Mouse (Mus musculus) spleen, adult 18-20 months (tissue): Measurements from ENCODE around the gene Gjd3.
"Not testable (repeated sequence)": the region's sequence is repeated elsewhere in the genome, so short reads cannot be mapped to it uniquely, and the experiment has no call there.

Source experiments
- DNase-seq, 2 experiments: peaks; one replicate each; pipeline ENCODE4 v3.0.0; 2022; ENCODE audit warnings: mixed read lengths in 2 of 2

The Gjd3 gene

DNA sequence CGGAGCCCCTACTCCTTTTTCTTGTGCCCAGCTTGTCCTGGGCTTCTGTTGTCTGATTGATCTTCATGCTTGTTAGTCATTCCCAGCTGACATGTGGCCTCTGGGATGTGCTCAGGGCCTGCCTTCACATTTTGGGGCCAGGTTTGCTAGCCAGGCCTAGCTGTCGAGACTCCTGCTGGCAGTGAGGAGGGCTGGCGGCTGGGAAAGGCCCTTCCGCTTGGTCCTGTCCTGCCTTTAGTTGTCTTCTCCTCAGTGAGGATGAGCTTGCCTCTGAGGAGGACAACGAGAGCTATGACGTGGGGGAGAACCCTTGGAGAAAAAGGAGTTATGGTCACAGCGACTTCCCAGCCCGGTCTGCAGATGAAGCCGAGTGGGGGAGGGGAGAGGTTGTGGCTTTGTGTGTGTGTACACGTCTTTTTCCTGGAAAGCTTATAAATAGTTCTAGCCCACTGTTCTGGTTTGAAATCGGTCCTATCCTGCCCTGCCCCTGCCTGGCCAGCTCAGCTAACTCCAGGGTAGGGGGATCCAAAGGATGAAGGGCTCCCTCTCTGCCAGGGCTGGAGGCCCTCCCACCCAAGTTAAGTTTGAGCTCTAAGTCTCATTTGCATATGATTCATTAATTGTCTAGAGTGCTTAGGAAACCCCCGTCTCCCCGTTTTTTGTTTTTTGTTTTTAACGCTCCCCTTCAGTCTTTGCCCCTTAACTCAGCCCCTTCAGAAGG lies 38.9 kb downstream of the Gjd3 start:
- peak in 1 of 2 experiments; percentile 64 for DNase-seq

DNA sequence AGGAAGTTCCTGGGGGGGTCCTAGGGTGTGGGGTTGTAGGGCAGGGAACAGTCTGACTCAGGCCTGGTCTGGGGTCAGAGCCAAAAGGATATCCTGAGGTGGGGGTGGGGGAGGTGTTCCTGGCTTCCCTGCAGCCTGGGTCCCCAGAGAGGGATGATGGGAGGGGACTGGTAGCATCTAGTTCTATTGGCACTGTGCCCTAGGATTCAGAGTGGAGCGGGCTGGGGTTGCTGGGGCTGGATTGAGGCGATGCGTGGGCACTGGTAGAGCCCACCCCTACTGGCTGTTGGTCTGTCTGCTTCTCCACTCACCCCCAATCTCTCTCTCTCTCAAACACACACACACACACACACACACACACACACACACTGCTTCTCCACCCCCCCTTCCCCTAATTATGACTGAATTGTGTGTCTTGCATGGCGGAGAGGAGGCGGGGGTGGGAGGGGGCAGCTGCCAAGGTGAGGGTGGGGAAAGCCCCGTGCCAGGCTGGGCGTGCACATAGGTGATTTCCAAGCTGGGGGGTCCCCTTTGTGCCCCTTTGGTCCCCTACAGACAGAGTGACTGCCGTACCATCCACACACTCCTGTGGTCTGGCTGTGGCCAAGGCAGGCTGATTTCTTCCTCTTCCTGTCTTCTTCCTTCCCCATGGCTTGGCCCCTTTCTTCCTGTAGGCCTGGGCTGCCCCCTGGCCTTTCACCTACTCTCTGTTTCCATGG lies 39.7 kb downstream of the Gjd3 start:
- DNase-seq, result peak; percentile 59 to 70

DNA sequence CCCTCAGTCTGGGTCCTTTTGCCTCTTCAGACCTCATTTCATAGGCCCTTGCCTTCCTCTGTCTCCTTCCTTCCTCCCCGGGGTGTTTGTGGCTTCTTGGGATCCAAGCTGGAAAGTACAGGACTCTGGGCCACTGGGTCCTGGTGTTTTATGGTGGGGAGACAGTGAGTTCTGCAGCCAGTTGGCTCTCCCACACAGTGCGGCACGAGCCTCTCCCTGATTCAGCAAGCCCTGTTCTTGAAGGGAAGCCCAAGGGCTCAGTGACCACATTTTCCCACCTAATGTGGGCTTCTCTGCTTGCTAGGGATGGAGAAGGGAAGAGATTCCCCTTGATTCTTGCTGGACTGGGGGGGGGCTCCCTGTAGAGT lies 40.3 kb downstream of the Gjd3 start:
- DNase-seq, result no peak

DNA sequence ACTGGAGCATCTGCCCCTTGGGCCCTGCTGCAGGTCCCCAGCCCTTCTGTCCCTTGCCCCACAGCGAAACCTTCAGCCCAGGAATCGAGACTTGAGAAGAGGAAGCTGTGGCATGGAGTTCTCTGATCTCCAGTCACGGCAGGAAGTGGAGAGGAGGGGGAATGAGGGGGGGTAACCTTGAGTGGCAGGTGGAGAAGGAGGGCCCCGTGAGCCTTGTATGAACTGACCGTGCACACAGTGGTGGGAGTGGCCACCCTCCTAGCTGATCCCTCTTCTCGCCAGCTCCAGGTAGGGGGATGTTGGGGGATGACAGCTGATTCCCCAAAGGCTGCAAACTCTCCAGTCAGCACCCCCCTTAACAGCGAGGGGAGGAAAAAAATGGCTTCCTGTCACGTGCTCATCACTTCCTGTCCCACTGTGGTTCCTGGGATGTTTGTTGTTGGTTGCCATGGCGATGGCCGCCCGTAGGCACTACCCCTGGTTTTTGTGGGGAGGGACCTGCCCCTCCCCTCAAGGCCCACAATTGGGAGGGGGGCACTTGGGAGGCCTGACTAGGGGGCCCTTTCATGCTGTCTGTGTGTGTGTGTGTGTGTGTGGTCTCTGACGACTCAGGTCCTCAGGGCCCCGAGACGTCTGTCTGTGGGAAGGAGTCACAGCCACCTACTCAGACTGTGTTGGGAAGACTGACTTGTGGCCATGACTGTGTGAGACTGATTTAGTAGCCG lies 40.8 kb downstream of the Gjd3 start:
- DNase-seq, result peak; percentile 80 to 84

DNA sequence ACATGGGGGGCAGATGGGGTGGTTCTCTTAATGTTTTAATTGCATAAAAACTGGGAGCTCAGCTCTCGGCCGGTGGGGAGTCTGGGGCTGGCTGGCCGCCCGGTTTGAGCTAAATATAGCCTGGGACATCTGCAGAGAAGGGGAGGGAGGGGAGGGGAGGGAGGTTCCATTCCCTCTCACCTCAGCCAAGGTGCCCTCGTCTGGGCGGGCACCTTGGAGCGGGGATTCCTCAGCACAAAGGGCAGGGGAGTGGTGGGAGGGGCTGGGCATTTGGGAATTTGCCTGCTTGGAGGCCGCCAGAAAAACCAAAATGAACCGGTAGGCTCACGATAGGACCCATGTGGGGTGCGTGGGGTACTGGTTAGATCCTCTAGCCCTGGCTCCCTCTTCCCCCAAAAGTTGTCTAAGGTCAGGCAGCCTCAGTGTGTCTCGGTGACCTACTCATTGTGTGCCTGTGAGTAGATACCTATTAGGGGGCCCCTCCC lies 41.4 kb downstream of the Gjd3 start:
- DNase-seq, result no peak

DNA sequence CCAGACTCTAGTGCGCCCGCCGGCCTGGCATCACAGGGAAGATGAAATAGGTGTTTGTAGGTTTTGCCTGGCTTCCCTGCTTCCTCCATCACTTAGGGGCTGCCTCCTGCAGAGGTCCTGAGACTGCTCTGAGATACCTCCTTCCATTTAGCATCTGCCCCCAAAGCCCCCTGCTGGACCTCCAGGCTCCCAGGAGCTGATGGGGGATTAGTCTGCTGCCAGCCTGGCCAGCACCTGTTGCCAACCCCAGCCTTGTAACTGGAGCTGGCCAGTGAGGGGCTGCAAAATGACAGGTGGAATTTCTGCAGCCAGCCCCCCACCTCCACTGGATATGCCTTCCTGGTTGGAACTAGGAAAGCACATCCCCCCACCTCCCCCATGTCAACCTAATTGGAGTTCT lies 42.0 kb downstream of the Gjd3 start:
- peak in 1 of 2 experiments; percentile 19 for DNase-seq

DNA sequence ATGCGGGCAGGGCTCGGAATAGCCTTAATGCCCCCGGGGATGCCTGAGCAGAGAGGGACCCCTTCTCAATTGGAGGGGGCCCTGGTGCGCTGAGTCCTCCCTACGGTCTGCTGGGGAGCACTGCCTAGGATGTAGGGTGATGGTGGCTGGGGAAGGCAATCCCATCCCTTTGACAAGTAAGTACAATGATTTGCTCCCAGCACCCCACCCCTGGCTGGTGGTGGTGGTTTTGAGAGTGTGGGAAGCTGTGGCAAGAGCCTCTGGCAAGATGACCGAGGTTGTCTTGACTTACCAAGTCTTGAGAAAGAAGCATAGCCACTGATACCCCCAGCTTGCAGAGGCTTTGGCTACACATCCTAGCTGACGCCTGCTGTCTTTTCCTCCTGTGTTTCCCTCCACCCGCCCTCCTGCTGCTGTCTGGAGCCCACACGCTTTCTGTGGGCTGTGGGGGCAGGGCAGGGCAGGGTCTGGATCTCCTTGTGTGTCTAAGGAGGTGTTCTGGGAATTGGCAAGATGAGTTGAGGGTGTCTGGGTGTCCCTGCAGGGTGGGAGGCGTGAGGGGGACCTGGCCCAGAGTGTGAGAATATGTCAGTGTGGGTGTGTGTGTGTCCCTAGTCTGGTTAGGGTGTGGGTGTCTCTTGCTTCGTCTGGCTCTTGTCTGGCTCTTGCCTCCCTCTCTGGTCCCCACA lies 42.7 kb downstream of the Gjd3 start:
- peak in 1 of 2 experiments; percentile 18 for DNase-seq

DNA sequence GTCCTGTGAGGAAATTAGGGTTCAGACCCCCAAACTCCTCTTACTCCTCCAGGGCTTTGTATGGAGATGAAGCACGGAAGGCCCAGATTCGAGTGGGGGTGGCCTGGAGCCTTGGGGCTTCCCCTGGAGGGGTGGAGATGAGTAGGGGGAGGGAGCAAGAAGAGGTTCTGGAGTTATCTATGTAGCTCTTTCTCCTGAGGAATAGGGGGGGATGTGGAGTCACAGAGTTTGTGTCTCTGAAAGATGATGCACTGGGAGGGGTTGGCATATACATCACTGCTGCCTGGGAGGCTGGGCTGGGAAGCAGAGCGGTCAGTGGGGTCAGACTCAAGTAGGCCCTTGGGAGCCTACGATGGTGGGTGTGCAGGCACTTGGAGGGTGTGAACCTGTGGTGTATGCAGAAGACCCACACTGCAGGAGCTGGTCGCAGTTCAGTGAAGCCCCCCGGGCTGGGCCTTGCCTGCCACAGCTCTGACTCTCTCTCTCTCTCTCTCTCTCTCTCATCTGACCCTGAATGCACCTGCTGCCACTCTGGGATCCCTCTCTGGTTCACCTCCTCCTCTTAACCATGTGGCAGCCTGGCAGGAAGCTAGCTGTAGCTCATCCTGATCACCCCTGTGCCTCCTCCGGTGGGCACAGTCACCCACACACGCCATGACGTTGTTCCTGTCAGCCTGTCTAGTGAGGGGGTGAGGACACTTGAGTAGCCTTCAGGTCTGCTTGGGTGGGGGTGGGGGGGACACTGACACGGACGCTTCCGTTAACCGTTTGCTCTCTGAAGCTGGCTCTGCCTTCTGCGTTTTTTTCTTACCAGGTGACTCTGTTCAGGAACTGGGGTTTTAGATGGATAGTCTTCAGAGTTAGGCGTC lies 43.5 kb downstream of the Gjd3 start:
- peak in 1 of 2 experiments; percentile 46 for DNase-seq

DNA sequence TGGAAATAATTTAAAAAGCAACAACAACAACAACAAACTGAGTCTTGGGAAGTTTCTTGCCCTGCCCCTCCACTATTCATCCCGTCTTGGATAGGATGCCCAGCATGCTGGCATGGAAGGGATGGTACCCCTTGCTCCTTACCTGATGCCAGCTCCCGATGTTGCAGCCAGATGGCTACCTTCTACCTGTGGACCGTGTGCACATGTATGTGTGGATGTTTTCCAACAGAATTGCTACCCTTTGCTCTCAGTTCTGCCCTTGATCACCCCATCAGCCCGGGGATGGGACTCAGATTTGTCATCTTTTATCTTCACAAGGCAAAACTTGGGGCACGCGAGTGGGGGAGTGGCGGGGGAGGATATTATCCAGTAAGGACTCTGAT lies 44.1 kb downstream of the Gjd3 start:
- DNase-seq, result no peak

DNA sequence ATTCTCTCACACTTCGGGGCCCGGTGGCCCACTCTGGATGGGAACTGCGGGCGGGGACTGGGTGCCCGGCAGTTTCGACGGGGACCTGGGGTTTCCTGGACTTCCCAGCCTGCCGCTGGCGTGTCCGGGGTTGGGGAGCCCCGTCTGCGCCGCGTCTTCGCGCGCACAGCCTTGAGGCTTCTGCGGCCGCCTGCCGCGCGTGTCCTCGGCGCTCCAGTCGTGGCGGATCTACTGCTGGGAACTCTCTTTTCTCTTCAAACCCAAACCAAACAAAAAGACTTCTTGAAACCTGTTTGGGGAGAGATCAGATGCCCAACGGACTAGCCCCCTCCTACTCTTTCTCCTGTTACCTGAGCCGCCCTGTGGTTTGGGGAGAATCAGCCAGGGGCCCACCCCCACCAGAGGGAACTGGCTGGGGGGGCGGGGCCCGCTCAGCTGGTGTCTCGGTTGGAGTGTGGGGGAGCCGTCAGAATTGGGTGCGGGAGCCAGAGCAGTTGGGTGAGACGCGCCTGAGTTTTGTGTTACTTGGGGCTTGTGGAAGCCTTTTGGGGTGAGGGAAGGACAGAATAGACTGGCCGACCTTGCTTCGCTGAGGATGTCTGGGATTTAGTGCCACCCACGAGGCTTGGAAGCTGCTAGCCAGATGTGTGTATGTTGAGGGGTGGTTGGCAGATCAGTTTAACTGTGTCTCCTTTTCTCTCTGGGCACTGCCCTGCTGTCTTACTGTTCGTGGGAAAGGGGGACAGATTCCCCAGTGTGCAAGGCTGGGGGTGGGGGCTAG lies 44.7 kb downstream of the Gjd3 start:
- peak; percentile 47 to 65 for DNase-seq

DNA sequence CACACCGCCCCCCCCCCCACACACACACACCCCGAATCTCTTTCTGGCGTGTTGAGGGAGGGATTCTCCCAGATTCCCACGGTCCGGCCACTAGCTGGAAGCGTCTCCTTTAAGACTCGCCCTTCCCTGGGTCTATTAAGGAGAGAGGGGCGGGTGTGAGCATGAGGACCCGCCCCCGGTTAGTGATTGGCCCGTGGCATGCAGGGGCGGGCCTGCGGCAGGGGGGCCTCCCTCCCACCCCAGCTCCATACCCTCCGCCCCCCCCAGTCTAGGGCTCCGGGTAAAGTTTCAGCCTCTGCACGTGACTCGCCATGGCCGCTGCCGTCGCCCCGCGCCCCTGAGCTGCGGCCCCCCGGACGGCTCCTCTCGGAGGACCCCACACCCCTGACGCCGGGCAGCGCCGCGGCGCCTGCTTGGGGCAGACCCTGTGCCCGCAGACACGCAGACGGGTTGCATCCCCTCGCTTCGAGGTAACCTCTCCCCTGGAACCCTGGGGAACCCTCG lies 45.4 kb downstream of the Gjd3 start:
- DNase-seq, result peak; percentile 81 to 86

DNA sequence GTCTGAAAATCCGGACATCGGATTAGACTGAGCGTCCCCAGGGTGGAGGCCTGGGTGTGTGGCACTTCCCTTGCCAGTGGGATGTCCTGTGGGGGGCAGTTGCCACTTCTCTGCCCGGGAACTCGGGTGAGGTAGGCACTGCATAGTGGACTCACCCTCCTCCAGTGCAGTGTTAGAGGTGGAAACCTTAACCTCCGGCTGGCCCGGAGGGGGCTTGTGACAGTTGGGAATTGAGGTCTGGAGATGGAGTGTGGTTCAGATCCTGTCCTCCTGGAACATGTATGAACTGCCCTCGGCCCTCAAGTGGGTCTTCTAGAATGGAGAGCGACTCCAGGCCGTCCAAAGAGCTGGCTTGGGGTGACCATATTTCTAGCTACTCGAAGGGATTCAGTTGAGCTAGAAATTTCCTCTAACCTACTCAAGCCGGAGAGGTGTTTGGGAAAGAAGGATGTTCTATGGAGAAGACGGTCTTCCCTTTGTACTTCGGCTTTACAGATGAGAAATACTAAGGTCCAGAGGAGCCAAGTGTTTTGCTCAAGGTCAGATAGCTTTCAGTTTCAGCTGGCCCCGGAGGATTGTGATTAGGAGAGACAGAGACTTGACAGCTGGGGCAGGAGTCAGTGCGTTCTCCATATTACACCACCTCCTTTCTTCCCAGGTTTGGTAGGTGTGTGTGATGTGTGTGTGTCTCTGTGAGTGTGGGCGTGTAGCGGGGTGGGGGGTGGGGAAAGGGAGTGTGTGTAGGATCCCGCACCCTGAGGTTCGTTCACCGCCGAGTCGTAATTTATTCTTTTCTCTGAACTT lies 46.0 kb downstream of the Gjd3 start:
- no peak for DNase-seq

DNA sequence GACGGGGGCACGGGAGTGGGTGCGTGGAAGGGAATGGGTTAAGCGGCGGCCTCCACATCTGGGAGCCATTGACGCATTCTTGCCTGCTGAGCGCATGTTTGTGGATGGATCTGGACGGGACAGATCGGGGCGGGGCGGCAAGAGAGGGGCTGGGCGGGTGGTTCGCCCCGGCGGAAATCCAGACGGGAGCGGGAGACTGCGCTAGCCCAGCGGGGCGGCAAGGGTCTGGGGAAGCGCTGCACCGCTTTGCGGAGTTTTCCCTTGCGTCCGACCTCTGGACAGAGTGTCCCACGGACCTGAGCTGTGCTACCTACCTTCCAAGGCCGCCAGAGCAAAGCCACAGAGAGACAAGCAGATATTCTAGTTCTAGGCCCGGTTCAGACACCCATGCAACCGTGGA lies 46.6 kb downstream of the Gjd3 start:
- peak in 1 of 2 experiments; percentile 12 for DNase-seq

DNA sequence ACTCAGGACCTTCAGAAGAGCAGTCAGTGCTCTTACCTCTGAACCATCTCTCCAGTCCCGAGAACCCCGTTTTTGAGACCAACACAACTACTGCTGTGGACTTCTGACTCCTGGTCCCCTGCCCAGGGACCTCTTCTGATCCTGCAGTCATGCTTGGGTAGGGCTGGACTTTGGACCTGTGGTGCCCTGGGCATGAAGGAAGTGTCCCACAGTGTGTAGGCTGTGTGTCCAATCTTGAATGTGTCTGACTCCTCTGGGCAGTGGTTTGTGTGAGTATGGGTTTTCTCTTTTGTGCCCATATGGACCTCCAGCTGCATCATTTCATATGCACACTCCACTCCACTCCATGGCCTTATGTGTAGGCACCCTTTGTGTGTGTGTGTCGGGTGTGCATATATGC lies 47.7 kb downstream of the Gjd3 start:
- DNase-seq, result no peak

DNA sequence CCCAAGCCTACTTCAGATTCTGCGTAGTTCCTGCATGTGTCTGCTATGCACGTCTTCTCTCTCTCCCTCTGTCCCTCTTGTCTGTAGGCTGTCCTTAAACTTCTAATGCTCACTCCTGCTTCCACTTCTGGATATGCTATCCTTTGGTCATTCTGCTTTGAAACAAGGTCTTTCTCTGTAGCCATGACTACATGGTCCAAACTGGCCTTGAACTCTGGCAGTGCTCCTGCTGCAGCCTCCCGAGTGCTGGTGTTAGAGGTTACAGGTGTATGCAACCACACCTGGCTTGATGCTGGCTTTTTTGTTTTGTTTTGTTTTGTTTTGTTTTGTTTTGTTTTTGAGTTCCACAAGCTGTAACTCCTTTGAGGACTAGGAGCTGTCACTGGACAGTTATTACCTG lies 48.4 kb downstream of the Gjd3 start:
- DNase-seq, result no peak

DNA sequence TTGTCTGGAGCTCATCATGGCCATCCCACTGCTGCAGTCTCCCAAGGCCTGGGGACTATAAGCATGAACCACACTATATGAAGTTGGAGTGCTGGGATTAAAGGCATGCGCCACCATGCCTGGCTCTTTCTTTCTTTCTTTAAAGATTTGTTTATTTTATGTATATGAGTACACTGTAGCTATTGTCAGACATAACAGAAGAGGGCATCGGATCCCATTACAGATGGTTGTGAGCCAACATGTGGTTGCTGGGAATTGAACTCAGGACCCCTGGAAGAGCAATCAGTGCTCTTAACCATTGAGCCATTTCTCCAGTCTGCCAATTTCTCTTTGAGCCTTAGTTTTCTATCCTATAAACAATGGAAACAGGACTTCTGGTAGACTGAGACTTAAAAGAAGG lies 49.0 kb downstream of the Gjd3 start:
- DNase-seq, result not testable (repeated sequence)

DNA sequence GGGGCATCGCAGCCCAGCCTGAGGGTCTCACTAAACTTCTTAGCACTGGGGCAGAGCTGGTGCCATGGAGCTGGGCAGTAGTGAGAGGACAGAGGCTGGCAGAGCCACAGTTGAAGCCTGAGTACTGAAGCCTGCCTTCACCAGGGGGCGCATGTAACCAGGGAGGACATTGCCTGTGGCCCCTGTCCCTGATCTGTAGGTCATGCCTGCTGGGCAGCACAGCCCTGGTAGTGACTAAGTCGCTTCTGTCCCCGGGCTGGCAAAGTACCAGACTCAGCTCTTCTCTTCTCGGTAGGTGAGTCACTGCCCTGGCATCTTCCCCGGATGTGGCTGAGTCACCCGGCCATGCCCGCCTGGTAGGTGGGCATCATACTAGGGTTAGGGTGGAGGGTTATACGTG lies 49.7 kb downstream of the Gjd3 start:
- DNase-seq, result peak; percentile 60 to 76

DNA sequence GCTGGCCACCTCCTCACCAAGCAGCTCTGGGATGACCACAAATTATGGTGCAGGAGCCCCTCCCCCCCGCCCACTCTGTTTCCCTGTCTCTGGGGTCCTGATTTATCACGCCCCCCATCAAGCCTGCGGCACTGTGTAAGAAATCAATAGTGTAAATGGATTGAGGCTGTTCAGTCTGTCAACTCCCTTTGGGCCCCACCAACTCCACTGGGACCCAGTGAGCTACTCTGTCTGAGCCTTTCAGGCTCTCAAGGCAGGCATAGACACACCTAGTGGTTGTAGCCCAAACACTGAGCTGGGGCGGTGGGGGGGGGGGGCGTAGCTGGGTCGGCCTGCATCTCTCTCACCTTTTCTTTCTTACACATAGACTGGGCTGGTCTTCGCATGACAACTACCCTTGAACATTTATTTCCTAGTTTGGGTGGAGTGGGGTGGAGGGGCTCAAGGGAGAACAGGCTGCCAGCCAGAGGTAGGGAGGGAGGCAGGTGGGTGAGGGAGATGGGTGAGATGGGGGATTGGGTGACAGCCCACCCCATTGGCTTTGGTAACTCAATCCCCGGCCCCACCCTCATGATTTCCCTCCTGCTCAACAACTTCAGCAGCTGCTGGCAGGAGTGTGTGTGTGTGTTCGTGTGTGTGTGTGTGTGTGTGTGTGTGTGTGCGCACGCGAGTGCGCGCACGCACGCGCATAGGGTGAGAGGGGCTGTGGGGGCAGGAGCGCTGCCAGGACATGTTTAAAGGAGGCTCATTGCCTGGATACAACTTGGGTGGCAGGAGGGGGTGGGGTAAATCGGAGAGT lies 50.3 kb downstream of the Gjd3 start:
- no peak for DNase-seq
